Mouse (Mus musculus) stomach, embryonic 14.5 days (tissue): ENCODE measurements around the gene Slc30a9. TPM values are rescaled to one million over a fixed set of nuclear protein-coding genes. Genes with fewer than 3 reads are reported as not detected.

Source experiments
- ATAC-seq: fragments of 200-750 bp; cut with Nextera tagmentation; 2 replicates; pipeline ENCODE4 v1.8.0; 2017; ENCODE audit warnings: low read depth, moderate TSS enrichment; ENCODE audit not compliant: insufficient number of reproducible peaks, insufficient read depth, low FRiP score
- H3K27ac ChIP-seq: fragments of 300-500 bp; sonication (generic); 2 replicates; pipeline ENCODE4 v1.5.1; 2014; ENCODE audit warnings: mild to moderate bottlenecking, low read length, moderate library complexity, mixed read lengths
- H3K27me3 ChIP-seq: fragments of 300-500 bp; sonication (generic); 2 replicates; pipeline ENCODE4 v1.6.1; 2014; ENCODE audit warnings: low read length, control low read depth, mixed read lengths; ENCODE audit not compliant: control insufficient read depth, insufficient read depth
- H3K36me3 ChIP-seq: fragments of 300-500 bp; sonication (generic); 2 replicates; pipeline ENCODE4 v1.6.1; 2014; ENCODE audit warnings: mild to moderate bottlenecking, control low read depth, low read length, moderate library complexity, mixed read lengths; ENCODE audit not compliant: control insufficient read depth, insufficient read depth
- H3K4me1 ChIP-seq: fragments of 300-500 bp; sonication (generic); 2 replicates; pipeline ENCODE4 v1.6.1; 2014; ENCODE audit warnings: low read length, control low read depth, mixed read lengths; ENCODE audit not compliant: control insufficient read depth, insufficient read depth
- H3K4me2 ChIP-seq: fragments of 300-500 bp; sonication (generic); replicated peaks from 2 replicates; pipeline ENCODE4 v1.6.1; 2014; ENCODE audit warnings: low read depth, low read length, control low read depth
- H3K4me3 ChIP-seq: fragments of 300-500 bp; sonication (generic); 2 replicates; pipeline ENCODE4 v1.5.1; 2014; ENCODE audit warnings: low read depth, low read length, control low read depth
- H3K9ac ChIP-seq: fragments of 300-500 bp; sonication (generic); replicated peaks from 2 replicates; pipeline ENCODE4 v1.6.1; 2014; ENCODE audit warnings: low read depth, mild to moderate bottlenecking, control low read depth, low read length, moderate library complexity, mixed read lengths
- H3K9me3 ChIP-seq: fragments of 300-500 bp; sonication (generic); 2 replicates; pipeline ENCODE4 v1.6.1; 2016; ENCODE audit warnings: low read depth, low read length, control low read depth; ENCODE audit not compliant: control insufficient read depth
- WGBS: fragments of 180-500 bp; shearing (Covaris S2); extraction: QIAGEN DNeasy Blood & Tissue Kit; methylation state at CpG from one replicate; pipeline ENCODE4 v1.1.7; 2014; 5-methylcytosine and 5-hydroxymethylcytosine counted together
- polyA plus RNA-seq: library from polyadenylated mRNA; unstranded; fragments of >200 nt; fragmentation: Nextera tagmentation; extraction: Ambion mirVana; gene quantifications from 2 replicates; pipeline ENCODE4 v1.2.1, GENCODE M21; 2014

Gene Slc30a9
- polyA plus RNA-seq, 1 experiment from 2014 or later = 102 TPM

- Histone ChIP-seq H3K9ac (no peak overlapping the region), H3K4me1 (no peaks in the 10 kb centered on the region), H3K4me2 (no peak overlapping the region), H3K9me3 (no peaks in the 10 kb centered on the region), H3K36me3 (peaks cover 53% of the 10 kb centered on the region), H3K27ac (no peak overlapping the region), H3K4me3 (no peak overlapping the region), H3K27me3 (no peaks in the 10 kb centered on the region)
- ATAC-seq = no peak
- 83% methylated on average over 2 of the region's 2 CpGs for WGBS
These were observed 40.3 kb downstream of the Slc30a9 start for GRCm38 (mm10) chr5:67347060-67347459.

- Histone ChIP-seq H3K27me3 (no peaks in the 10 kb centered on the region), H3K4me2 (no peak overlapping the region), H3K9me3 (no peaks in the 10 kb centered on the region), H3K9ac (no peak overlapping the region), H3K4me1 (no peaks in the 10 kb centered on the region), H3K36me3 (peaks cover 49% of the 10 kb centered on the region), H3K4me3 (no peak overlapping the region), H3K27ac (no peak overlapping the region)
- 75% methylated on average over 10 of the region's 10 CpGs for WGBS
- no peak for ATAC-seq
These were observed 42.2 kb downstream of the Slc30a9 start for GRCm38 (mm10) chr5:67348949-67349348.

DNA sequence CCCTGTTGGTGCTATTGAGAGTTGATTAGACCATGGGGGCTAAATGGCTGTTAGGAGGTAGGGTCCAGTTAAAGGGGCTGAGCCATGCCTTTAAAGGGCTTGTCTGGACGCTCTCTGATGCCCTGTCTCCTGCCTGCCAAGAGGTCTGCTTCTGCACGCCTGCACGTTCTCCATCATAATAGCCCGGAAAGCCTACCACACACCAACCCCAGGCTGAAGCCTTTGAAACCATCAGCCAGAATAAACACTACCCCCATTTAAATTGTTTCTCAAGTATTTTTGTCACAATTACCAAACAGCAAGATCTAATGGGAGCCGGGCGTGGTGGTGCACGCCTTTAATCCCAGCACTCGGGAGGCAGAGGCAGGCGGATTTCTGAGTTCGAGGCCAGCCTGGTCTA lies 55.6 kb downstream of the Slc30a9 start:
- H3K27me3 ChIP-seq = no peaks in the 10 kb centered on the region
- H3K4me1 ChIP-seq = no peaks in the 10 kb centered on the region
- no peak overlapping the region for H3K9ac ChIP-seq
- H3K4me2 ChIP-seq = no peak overlapping the region
- no peaks in the 10 kb centered on the region for H3K9me3 ChIP-seq
- 94% methylated on average over 10 of the region's 10 CpGs for WGBS
- ATAC-seq = no peak
- H3K4me3 ChIP-seq = no peak overlapping the region
- H3K36me3 ChIP-seq = no peaks in the 10 kb centered on the region
- no peak overlapping the region for H3K27ac ChIP-seq

DNA sequence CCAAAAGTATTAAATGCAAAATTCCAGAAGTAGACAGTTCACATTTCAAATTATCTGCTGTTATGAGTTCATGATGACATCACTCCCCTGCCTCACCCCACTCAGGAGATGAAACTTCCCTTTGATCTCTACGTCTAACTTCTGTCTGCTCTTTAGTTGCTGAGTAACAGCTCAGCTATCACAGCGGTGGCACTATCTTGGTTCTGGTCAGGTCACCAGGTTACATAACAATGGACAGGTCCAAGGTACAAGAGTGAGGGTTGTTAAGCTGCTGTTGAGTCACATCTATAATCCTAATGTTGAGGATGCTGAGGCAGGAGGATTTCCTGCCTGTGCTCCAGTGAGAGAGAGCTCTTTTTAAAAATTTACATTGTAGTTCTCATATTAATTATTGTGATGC lies 56.2 kb downstream of the Slc30a9 start:
- ATAC-seq = no peak
- no peak overlapping the region for H3K4me3 ChIP-seq

DNA sequence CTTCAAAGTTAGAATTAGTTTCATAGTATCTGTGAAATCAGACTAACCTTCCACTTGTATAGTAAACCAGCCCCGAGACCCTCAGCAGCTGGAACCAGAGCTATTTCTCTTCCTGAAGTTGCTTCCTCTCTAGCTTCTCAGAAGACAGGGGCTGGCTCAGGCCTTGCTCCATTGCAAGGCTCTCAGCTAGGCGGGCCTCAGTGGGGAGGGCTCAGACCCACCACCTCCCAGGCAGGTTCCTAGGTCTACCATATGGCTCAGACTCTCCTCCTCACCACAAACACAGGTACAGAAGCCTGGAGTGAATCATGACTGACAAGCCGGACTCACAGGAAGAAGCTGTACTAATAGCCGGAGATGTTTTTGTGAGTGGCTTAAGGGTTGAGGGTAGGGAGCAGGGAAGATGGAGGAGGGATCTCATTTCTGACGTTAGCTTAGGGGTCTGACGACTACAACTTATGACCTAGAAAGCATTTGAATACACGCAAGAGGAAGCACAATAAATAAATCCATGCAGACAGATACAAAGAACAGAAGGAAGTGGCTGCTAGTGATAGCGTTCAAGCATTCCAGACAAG lies 70.4 kb downstream of the Slc30a9 start:
- Histone ChIP-seq H3K27me3 (no peaks in the 10 kb centered on the region), H3K4me3 (no peak overlapping the region), H3K4me1 (no peaks in the 10 kb centered on the region), H3K27ac (no peak overlapping the region), H3K4me2 (no peak overlapping the region), H3K9me3 (no peaks in the 10 kb centered on the region), H3K36me3 (no peaks in the 10 kb centered on the region), H3K9ac (no peak overlapping the region)
- ATAC-seq = no peak
- WGBS = 54% methylated on average over 8 of the region's 8 CpGs

More for the DNA sequence above, 56.2 kb downstream of the Slc30a9 start:
- no peaks in the 10 kb centered on the region for H3K4me1 ChIP-seq
- H3K9ac ChIP-seq = no peak overlapping the region
- no peaks in the 10 kb centered on the region for H3K36me3 ChIP-seq
- 68% methylated on average over 2 of the region's 2 CpGs for WGBS
- no peaks in the 10 kb centered on the region for H3K27me3 ChIP-seq
- H3K9me3 ChIP-seq = no peaks in the 10 kb centered on the region
- no peak overlapping the region for H3K4me2 ChIP-seq
- H3K27ac ChIP-seq = no peak overlapping the region

DNA sequence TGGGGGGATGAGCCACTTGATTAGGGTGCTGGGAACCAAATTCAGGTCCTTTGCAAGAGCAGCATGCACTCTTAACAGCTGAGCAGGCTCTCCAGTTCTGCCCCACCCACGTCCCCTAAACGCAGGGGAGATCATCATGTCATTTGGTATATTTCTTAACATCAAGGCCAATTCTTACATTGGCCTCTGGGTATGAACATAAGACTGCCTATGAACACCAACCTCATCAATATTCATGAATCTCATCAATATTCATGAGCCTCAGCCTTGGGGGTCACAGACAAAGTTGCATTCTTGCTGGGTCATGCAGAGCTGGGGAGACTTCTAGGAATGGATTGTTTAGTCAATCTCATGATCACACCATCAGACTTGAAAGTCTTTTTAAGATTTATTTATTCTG lies 74.9 kb downstream of the Slc30a9 start:
- Histone ChIP-seq H3K4me3 (no peak overlapping the region), H3K27me3 (no peaks in the 10 kb centered on the region), H3K9ac (no peak overlapping the region), H3K4me1 (no peaks in the 10 kb centered on the region), H3K27ac (no peak overlapping the region), H3K9me3 (no peaks in the 10 kb centered on the region), H3K36me3 (no peaks in the 10 kb centered on the region), H3K4me2 (no peak overlapping the region)
- no peak for ATAC-seq
- 79% methylated on average over 2 of the region's 2 CpGs for WGBS

- ATAC-seq = no peak
- H3K36me3 ChIP-seq = no peaks in the 10 kb centered on the region
- WGBS = 88% methylated on average over 7 of the region's 7 CpGs
- H3K4me1 ChIP-seq = no peaks in the 10 kb centered on the region
- H3K9ac ChIP-seq = no peak overlapping the region
- no peaks in the 10 kb centered on the region for H3K9me3 ChIP-seq
- H3K4me3 ChIP-seq = no peak overlapping the region
- no peak overlapping the region for H3K4me2 ChIP-seq
- no peak overlapping the region for H3K27ac ChIP-seq
- no peaks in the 10 kb centered on the region for H3K27me3 ChIP-seq
These were observed 75.8 kb downstream of the Slc30a9 start for GRCm38 (mm10) chr5:67382556-67382955.

DNA sequence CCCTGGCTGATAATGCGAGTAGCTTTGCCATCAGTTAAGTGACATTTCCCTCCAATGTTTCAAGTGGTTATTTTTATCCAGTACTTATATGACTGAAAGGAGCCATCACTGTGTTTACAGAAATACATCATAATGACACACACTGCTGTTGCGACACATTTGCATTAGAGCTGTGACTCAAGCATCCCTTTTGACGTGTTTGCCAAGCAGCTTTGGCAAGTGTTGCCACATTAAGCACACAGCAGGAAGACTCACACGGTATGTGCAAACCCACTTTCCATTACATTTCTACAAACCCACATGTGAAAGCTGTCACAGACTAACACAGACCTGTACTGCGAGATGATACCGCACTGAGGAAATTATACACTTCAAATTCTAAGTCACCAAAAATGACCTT lies 87.2 kb downstream of the Slc30a9 start:
- 82% methylated on average over 6 of the region's 6 CpGs for WGBS

GRCm38 (mm10) chr5:67395211-67395851 lies 88.6 kb downstream of the Slc30a9 start:
- ATAC-seq = no peak
- Histone ChIP-seq H3K4me3 (no peak overlapping the region), H3K36me3 (no peaks in the 10 kb centered on the region), H3K27me3 (no peaks in the 10 kb centered on the region), H3K27ac (no peak overlapping the region), H3K9ac (no peak overlapping the region), H3K4me1 (no peaks in the 10 kb centered on the region), H3K9me3 (no peaks in the 10 kb centered on the region), H3K4me2 (no peak overlapping the region)
- WGBS = 75% methylated on average over 11 of the region's 11 CpGs

More for the DNA sequence above, 87.2 kb downstream of the Slc30a9 start:
- Histone ChIP-seq H3K9me3 (no peaks in the 10 kb centered on the region), H3K36me3 (no peaks in the 10 kb centered on the region), H3K4me1 (no peaks in the 10 kb centered on the region), H3K27me3 (no peaks in the 10 kb centered on the region), H3K27ac (no peak overlapping the region), H3K9ac (no peak overlapping the region), H3K4me3 (no peak overlapping the region), H3K4me2 (no peak overlapping the region)
- no peak for ATAC-seq
